Mouse (Mus musculus) MEL (cell line): ENCODE measurements around the gene Pdcd6ip. TPM values are rescaled to one million over a fixed set of nuclear protein-coding genes. Genes with fewer than 3 reads are reported as not detected.

Source experiments
- DNase-seq: peaks from one replicate; pipeline ENCODE4 v3.0.0; 2011; ENCODE audit warnings: low read depth, low spot score
- H3K27ac ChIP-seq: 2 replicates; pipeline ENCODE4 v1.5.1; 2012; ENCODE audit warnings: low read depth, mild to moderate bottlenecking, control low read depth, low read length, moderate library complexity; ENCODE audit not compliant: control insufficient read depth
- H3K27me3 ChIP-seq, 2 experiments: fragments of 150-350 bp in 1 of 2; sonication (generic) in 1 of 2; 2 replicates each; pipeline ENCODE4 v1.6.1; 2012; ENCODE audit warnings: low read length in 2 of 2, mild to moderate bottlenecking in 2 of 2, improper control_type of control experiment in 1 of 2, moderate library complexity in 1 of 2; ENCODE audit not compliant: insufficient read depth in 2 of 2, control insufficient read depth in 1 of 2
- H3K36me3 ChIP-seq, 2 experiments: 2 replicates each; pipeline ENCODE4 v1.6.1; 2012 to 2014; ENCODE audit warnings: low read length in 2 of 2, improper control_type of control experiment in 1 of 2, inconsistent platforms in 1 of 2, mild to moderate bottlenecking in 1 of 2; ENCODE audit not compliant: insufficient read depth in 2 of 2, control insufficient read depth in 1 of 2
- H3K4me1 ChIP-seq, 2 experiments: fragments of 150-350 bp in 1 of 2; sonication (generic) in 1 of 2; 2 replicates each; pipeline ENCODE4 v1.6.1; 2012; ENCODE audit warnings: low read length in 2 of 2, improper control_type of control experiment in 1 of 2, mild to moderate bottlenecking in 1 of 2; ENCODE audit not compliant: insufficient read depth in 2 of 2, control insufficient read depth in 1 of 2
- H3K4me3 ChIP-seq, 2 experiments: fragments of 150-350 bp in 1 of 2; sonication (generic) in 1 of 2; 2 replicates each; pipeline ENCODE4 v1.5.1; 2012; ENCODE audit warnings: low read depth in 2 of 2, low read length in 2 of 2, mild to moderate bottlenecking in 2 of 2, moderate library complexity in 2 of 2, control low read depth in 1 of 2, improper control_type of control experiment in 1 of 2; ENCODE audit not compliant: control insufficient read depth in 1 of 2, insufficient read depth in 1 of 2
- H3K79me2 ChIP-seq: 2 replicates; pipeline ENCODE4 v1.6.1; 2012; ENCODE audit warnings: mild to moderate bottlenecking, low read length, moderate library complexity; ENCODE audit not compliant: control insufficient read depth, poor library complexity, insufficient read depth
- H3K9ac ChIP-seq: 2 replicates; pipeline ENCODE4 v1.6.1; 2012; ENCODE audit warnings: low read depth, mild to moderate bottlenecking, control low read depth, low read length, moderate library complexity; ENCODE audit not compliant: control insufficient read depth, poor library complexity, severe bottlenecking
- H3K9me3 ChIP-seq: fragments of 150-350 bp; sonication (generic); replicated peaks from 2 replicates; pipeline ENCODE4 v1.6.1; 2012; ENCODE audit warnings: mild to moderate bottlenecking, low read length, improper control_type of control experiment, moderate library complexity; ENCODE audit not compliant: insufficient read depth
- BHLHE40 ChIP-seq: IDR thresholded peaks from 2 replicates; pipeline ENCODE4 v1.6.1; 2012; ENCODE audit warnings: low read depth, mild to moderate bottlenecking, inconsistent platforms, low read length, improper control_type of control experiment, borderline replicate concordance
- CTCF ChIP-seq, 3 experiments: IDR thresholded peaks in 2 of 3; conservative IDR thresholded peaks in 1 of 3; 2 replicates each; pipeline ENCODE4 v1.5.1; 2011 to 2012; ENCODE audit warnings: low read length in 3 of 3, low read depth in 2 of 3, mild to moderate bottlenecking in 2 of 3, improper control_type of control experiment in 1 of 3, inconsistent platforms in 1 of 3, mixed read lengths in 1 of 3, moderate library complexity in 1 of 3; ENCODE audit not compliant: control insufficient read depth in 1 of 3, insufficient read depth in 1 of 3, poor library complexity in 1 of 3, severe bottlenecking in 1 of 3
- E2F4 ChIP-seq: IDR thresholded peaks from 2 replicates; pipeline ENCODE4 v1.6.1; 2011; ENCODE audit warnings: low read depth, low read length, improper control_type of control experiment, borderline replicate concordance
- EP300 ChIP-seq, 2 experiments: IDR thresholded peaks; 2 replicates each; pipeline ENCODE4 v1.6.1; 2011; ENCODE audit warnings: improper control_type of control experiment in 2 of 2, low read length in 2 of 2, low read depth in 1 of 2, mild to moderate bottlenecking in 1 of 2
- ETS1 ChIP-seq: IDR thresholded peaks from 2 replicates; pipeline ENCODE4 v1.6.1; 2012; ENCODE audit warnings: low read depth, mild to moderate bottlenecking, inconsistent platforms, low read length, improper control_type of control experiment, moderate library complexity
- GATA1 ChIP-seq: IDR thresholded peaks from 2 replicates; pipeline ENCODE4 v1.6.1; 2011; ENCODE audit warnings: low read depth, low read length, improper control_type of control experiment
- HCFC1 ChIP-seq: IDR thresholded peaks from 2 replicates; pipeline ENCODE4 v1.6.1; 2012; ENCODE audit warnings: low read depth, mild to moderate bottlenecking, inconsistent platforms, low read length, improper control_type of control experiment, moderate library complexity
- JUND ChIP-seq: IDR thresholded peaks from 2 replicates; pipeline ENCODE4 v1.6.1; 2011; ENCODE audit warnings: low read depth, mild to moderate bottlenecking, improper control_type of control experiment, low read length
- MAX ChIP-seq: IDR thresholded peaks from 2 replicates; pipeline ENCODE4 v1.6.1; 2011; ENCODE audit warnings: low read length, improper control_type of control experiment
- MAZ ChIP-seq: IDR thresholded peaks from 2 replicates; pipeline ENCODE4 v1.6.1; 2012; ENCODE audit warnings: low read depth, mild to moderate bottlenecking, inconsistent platforms, low read length, improper control_type of control experiment
- NELFE ChIP-seq: IDR thresholded peaks from 2 replicates; pipeline ENCODE4 v1.6.1; 2011; ENCODE audit warnings: low read depth, low read length, improper control_type of control experiment
- NRF1 ChIP-seq: IDR thresholded peaks from 2 replicates; pipeline ENCODE4 v1.6.1; 2014; ENCODE audit warnings: low read depth, mild to moderate bottlenecking, inconsistent platforms, low read length, improper control_type of control experiment, moderate library complexity; ENCODE audit not compliant: poor library complexity, insufficient read depth, severe bottlenecking
- POLR2A ChIP-seq, 2 experiments: IDR thresholded peaks; 2 replicates each; pipeline ENCODE4 v1.6.1; 2011 to 2012; ENCODE audit warnings: low read length in 2 of 2, mild to moderate bottlenecking in 2 of 2, control low read depth in 1 of 2, improper control_type of control experiment in 1 of 2, low read depth in 1 of 2, moderate library complexity in 1 of 2; ENCODE audit not compliant: control insufficient read depth in 1 of 2, insufficient read depth in 1 of 2, poor library complexity in 1 of 2
- POLR2AphosphoS2 ChIP-seq: IDR thresholded peaks from 2 replicates; pipeline ENCODE4 v1.6.1; 2011; ENCODE audit warnings: low read length, improper control_type of control experiment
- RAD21 ChIP-seq: IDR thresholded peaks from 2 replicates; pipeline ENCODE4 v1.6.1; 2011; ENCODE audit warnings: mild to moderate bottlenecking, low read depth, low read length, improper control_type of control experiment
- RCOR1 ChIP-seq: IDR thresholded peaks from 2 replicates; pipeline ENCODE4 v1.6.1; 2012; ENCODE audit warnings: low read depth, mild to moderate bottlenecking, inconsistent platforms, low read length, improper control_type of control experiment
- SIN3A ChIP-seq: IDR thresholded peaks from 2 replicates; pipeline ENCODE4 v1.6.1; 2012; ENCODE audit warnings: low read length, improper control_type of control experiment, inconsistent platforms
- SMC3 ChIP-seq: IDR thresholded peaks from 2 replicates; pipeline ENCODE4 v1.6.1; 2011; ENCODE audit warnings: low read depth, low read length, improper control_type of control experiment
- TAL1 ChIP-seq: IDR thresholded peaks from 2 replicates; pipeline ENCODE4 v1.6.1; 2012; ENCODE audit warnings: mild to moderate bottlenecking, inconsistent platforms, low read length, moderate library complexity, mixed read lengths
- TBP ChIP-seq: IDR thresholded peaks from 2 replicates; pipeline ENCODE4 v1.8.0; 2011; ENCODE audit warnings: low read depth, low read length, improper control_type of control experiment
- TCF12 ChIP-seq: IDR thresholded peaks from 2 replicates; pipeline ENCODE4 v1.6.1; 2014; ENCODE audit warnings: low read depth, mild to moderate bottlenecking, inconsistent platforms, low read length, improper control_type of control experiment, moderate library complexity
- USF1 ChIP-seq: IDR thresholded peaks from 2 replicates; pipeline ENCODE4 v1.6.1; 2014; ENCODE audit warnings: low read depth, mild to moderate bottlenecking, inconsistent platforms, low read length, improper control_type of control experiment, moderate library complexity
- USF2 ChIP-seq, 2 experiments: IDR thresholded peaks; 2 replicates each; pipeline ENCODE4 v1.6.1; 2011 to 2012; ENCODE audit warnings: improper control_type of control experiment in 2 of 2, low read length in 2 of 2, borderline replicate concordance in 1 of 2, inconsistent platforms in 1 of 2, low read depth in 1 of 2, mild to moderate bottlenecking in 1 of 2; ENCODE audit not compliant: insufficient read depth in 1 of 2
- ZC3H11A ChIP-seq: IDR thresholded peaks from 2 replicates; pipeline ENCODE4 v1.6.1; 2012; ENCODE audit warnings: low read depth, mild to moderate bottlenecking, inconsistent platforms, low read length, improper control_type of control experiment
- ZNF384 ChIP-seq: IDR thresholded peaks from 2 replicates; pipeline ENCODE4 v1.6.1; 2012; ENCODE audit warnings: low read depth, mild to moderate bottlenecking, inconsistent platforms, low read length, improper control_type of control experiment
- polyA plus RNA-seq, 2 experiments: library from polyadenylated mRNA; stranded (reverse) in 1 of 2; unstranded in 1 of 2; fragments of >175 nt in 1 of 2; fragments of >200 nt in 1 of 2; gene quantifications; 2 replicates each; pipeline versions ENCODE4 v1.2.1 to v1.2.4; 2012; ENCODE audit warnings: low replicate concordance in 2 of 2, low read depth in 1 of 2; ENCODE audit not compliant: insufficient read length in 2 of 2, insufficient read depth in 1 of 2, missing spikeins in 1 of 2
- total RNA-seq: library from RNA; depleted of rRNA; stranded (reverse); fragments of 300-350 nt; gene quantifications from 2 replicates; pipeline ENCODE4 v1.2.3, GENCODE M21; 2012

The Pdcd6ip gene
- total and polyA plus RNA-seq, 3 experiments: 21.1 to 71.2 (median 60.1) TPM

- Histone ChIP-seq H3K4me1 (peaks cover 14 to 23% of the 10 kb centered on the region in 2 experiments), H3K27ac (peak overlapping the region; percentile 54; the same call in 1 of the 2 replicates), H3K4me3 (peak overlapping the region; percentile 78 to 94), H3K27me3 (no peaks in the 10 kb centered on the region), H3K36me3 (peaks cover 0 to 21% of the 10 kb centered on the region in 2 experiments; a peak in 2 of 4 replicates), H3K9ac (peak overlapping the region; percentile 90), H3K79me2 (peaks cover 42% of the 10 kb centered on the region), H3K9me3 (no peaks in the 10 kb centered on the region)
- peak in 1 of 2 experiments; percentile 34; a peak in 2 of 4 replicates for TF ChIP-seq POLR2A (IDR thresholded peaks at IDR 0.05; ENCODE audit: control insufficient read depth in 1 of 2, insufficient read depth in 1 of 2, low read depth in 1 of 2, low read length in 2 of 2, poor library complexity in 1 of 2)
- peak; percentile 58; the same call in 1 of the 2 replicates for TF ChIP-seq TBP
- no peak for TF ChIP-seq MAX
- TF ChIP-seq MAZ: 0 out of 2 replicates have a peak, but pooled peaks have one; percentile 8
- DNase-seq: peak; percentile 37
These were observed 562 bp upstream of the Pdcd6ip start for GRCm38 (mm10) chr9:113708361-113709280.

- Histone ChIP-seq H3K27me3 (no peaks in the 10 kb centered on the region), H3K4me1 (peaks cover 14 to 23% of the 10 kb centered on the region in 2 experiments), H3K4me3 (peak overlapping the region; percentile 78 to 94), H3K9ac (peak overlapping the region; percentile 90), H3K9me3 (no peaks in the 10 kb centered on the region), H3K79me2 (peaks cover 57% of the 10 kb centered on the region), H3K27ac (no peak overlapping the region), H3K36me3 (peaks cover 2 to 23% of the 10 kb centered on the region in 2 experiments; a peak in 3 of 4 replicates)
- TF ChIP-seq SMC3 (no peak), ETS1 (peak; percentile 44; the same call in 1 of the 2 replicates), USF1 (no peak), HCFC1 (no peak), GATA1 (no peak), NRF1 (no peak), RCOR1 (peak; percentile 53; the same call in 1 of the 2 replicates), BHLHE40 (peak; percentile 70), TAL1 (peak; percentile 32), TCF12 (peak; percentile 23; the same call in 1 of the 2 replicates), E2F4 (no peak), RAD21 (no peak), MAX (no peak), NELFE (no peak), TBP (no peak), ZNF384 (no peak), POLR2AphosphoS2 (no peak), JUND (no peak), CTCF (IDR thresholded peaks at IDR 0.05 in 2 of 3, conservative IDR thresholded peaks at IDR 0.05 in 1 of 3; ENCODE audit: control insufficient read depth in 1 of 3, insufficient read depth in 1 of 3, low read depth in 2 of 3, low read length in 3 of 3, poor library complexity in 1 of 3, severe bottlenecking in 1 of 3) (no peak), EP300 (IDR thresholded peaks at IDR 0.05; ENCODE audit: low read depth in 1 of 2, low read length in 2 of 2) (no peak), ZC3H11A (no peak), USF2 (IDR thresholded peaks at IDR 0.05; ENCODE audit: borderline replicate concordance in 1 of 2, insufficient read depth in 1 of 2, low read depth in 1 of 2, low read length in 2 of 2) (no peak), SIN3A (peak; percentile 34)
- peak; percentile 52 for DNase-seq
These were observed 1.2 kb downstream of the Pdcd6ip start for GRCm38 (mm10) chr9:113706841-113707240.
